Mouse (Mus musculus): ENCODE results near the gene Gm42688. TPM values are rescaled to one million over a fixed set of nuclear protein-coding genes. Genes with fewer than 3 reads are reported as not detected.

Gene Gm42688
- polyA plus RNA-seq, 2 experiments from 2014 or later, result 0.52 to 1.0 TPM

- ATAC-seq, result no peak
Observed at GRCm38 (mm10) chr6:83118369-83118768, 17.0 kb downstream of the Gm42688 start.

GRCm38 (mm10) chr6:83118825-83119733, 17.7 kb downstream of the Gm42688 start:
- no peak for ATAC-seq

GRCm38 (mm10) chr6:83119734-83120051, 18.3 kb downstream of the Gm42688 start:
- no peak for ATAC-seq

GRCm38 (mm10) chr6:83120930-83121862, 19.8 kb downstream of the Gm42688 start, which contains the start of gene Wbp1:
Gene Wbp1 (minus strand): TSS chr6:83121559.
- peak; percentile 95 for ATAC-seq

GRCm38 (mm10) chr6:83121863-83122710, 20.7 kb downstream of the Gm42688 start:
- ATAC-seq, result peak; percentile 9

- ATAC-seq, result no peak
Observed at GRCm38 (mm10) chr6:83122961-83123360, 21.5 kb downstream of the Gm42688 start.

- peak; percentile 15 for ATAC-seq
Observed at GRCm38 (mm10) chr6:83124851-83125312, 23.5 kb downstream of the Gm42688 start.

- ATAC-seq, result no peak
Observed at GRCm38 (mm10) chr6:83125331-83125730, 23.9 kb downstream of the Gm42688 start, which contains the start of gene Ino80b. Gene Ino80b (minus strand): TSS chr6:83125431.

- no peak for ATAC-seq
Observed at GRCm38 (mm10) chr6:83127419-83127818, 26.0 kb downstream of the Gm42688 start.

- no peak for ATAC-seq
Observed at GRCm38 (mm10) chr6:83131469-83132034, 30.1 kb downstream of the Gm42688 start.

GRCm38 (mm10) chr6:83132176-83132919, 30.9 kb downstream of the Gm42688 start:
- ATAC-seq, result no peak

- no peak for ATAC-seq
Observed at GRCm38 (mm10) chr6:83134226-83134625, 32.8 kb downstream of the Gm42688 start.

- ATAC-seq, result no peak
Observed at GRCm38 (mm10) chr6:83134951-83135513, 33.6 kb downstream of the Gm42688 start, which contains the start of gene Rtkn. Gene Rtkn (plus strand): TSS chr6:83135463.

GRCm38 (mm10) chr6:83135571-83136161, 34.2 kb downstream of the Gm42688 start:
- peak; percentile 19 for ATAC-seq

GRCm38 (mm10) chr6:83136291-83136880, 35.0 kb downstream of the Gm42688 start:
- ATAC-seq, result no peak

- no peak for ATAC-seq
Observed at GRCm38 (mm10) chr6:83136881-83137575, 35.6 kb downstream of the Gm42688 start.

GRCm38 (mm10) chr6:83137576-83137950, 36.1 kb downstream of the Gm42688 start:
- ATAC-seq, result no peak

- peak; percentile 54 for ATAC-seq
Observed at GRCm38 (mm10) chr6:83138056-83138455, 36.6 kb downstream of the Gm42688 start.

- no peak for ATAC-seq
Observed at GRCm38 (mm10) chr6:83140044-83140443, 38.6 kb downstream of the Gm42688 start.

All from activated CD4-positive, CD25-positive, alpha-beta regulatory T cell, adult 4 months (primary cell).